Mouse (Mus musculus): ENCODE measurements around the gene Upb1. TPM values are rescaled to one million over a fixed set of nuclear protein-coding genes. Genes with fewer than 3 reads are reported as not detected.
"Not testable (repeated sequence)": the region's sequence is repeated elsewhere in the genome, so short reads cannot be mapped to it uniquely, and the experiment has no call there.

Upb1 gene
- polyA plus RNA-seq, 1 experiment = not detected

GRCm38 (mm10) chr10:75390832-75391231, 10.1 kb upstream of the Upb1 start:
- H3K4me3 ChIP-seq (ENCODE audit: insufficient read depth, low read depth, low read length) = no peak overlapping the region
- H3K27ac ChIP-seq (ENCODE audit: insufficient read depth, low read depth, low read length) = no peak overlapping the region
- TF ChIP-seq POLR2A (IDR thresholded peaks at IDR 0.05; ENCODE audit: insufficient read depth, low read depth, low read length) = no peak
- no peaks in the 10 kb centered on the region for H3K4me1 ChIP-seq (ENCODE audit: control insufficient read depth, insufficient read depth, low read length)
- 77% methylated on average over 4 of the region's 4 CpGs for WGBS

- Histone ChIP-seq H3K4me3 (ENCODE audit: insufficient read depth, low read depth, low read length) (no peak overlapping the region), H3K27ac (ENCODE audit: insufficient read depth, low read depth, low read length) (no peak overlapping the region), H3K4me1 (ENCODE audit: control insufficient read depth, insufficient read depth, low read length) (peaks cover 4% of the 10 kb centered on the region; the same call in 1 of the 2 replicates)
- TF ChIP-seq POLR2A (IDR thresholded peaks at IDR 0.05; ENCODE audit: insufficient read depth, low read depth, low read length) (no peak), CTCF (IDR thresholded peaks at IDR 0.05; ENCODE audit: insufficient read depth, low read depth, low read length) (no peak)
- WGBS = 90% methylated on average over 8 of the region's 8 CpGs
These were observed 6.1 kb upstream of the Upb1 start for GRCm38 (mm10) chr10:75394796-75395195.

GRCm38 (mm10) chr10:75396966-75397365, 3.9 kb upstream of the Upb1 start:
- Histone ChIP-seq H3K27ac (ENCODE audit: insufficient read depth, low read depth, low read length) (no peak overlapping the region), H3K4me3 (ENCODE audit: insufficient read depth, low read depth, low read length) (no peak overlapping the region), H3K4me1 (ENCODE audit: control insufficient read depth, insufficient read depth, low read length) (peaks cover 4% of the 10 kb centered on the region; the same call in 1 of the 2 replicates)
- no peak for TF ChIP-seq POLR2A (IDR thresholded peaks at IDR 0.05; ENCODE audit: insufficient read depth, low read depth, low read length)
- TF ChIP-seq CTCF (IDR thresholded peaks at IDR 0.05; ENCODE audit: insufficient read depth, low read depth, low read length) = no peak
- WGBS = 46% methylated on average over 14 of the region's 14 CpGs

GRCm38 (mm10) chr10:75405916-75406315, 5.0 kb downstream of the Upb1 start:
- 88% methylated on average over 8 of the region's 8 CpGs for WGBS

GRCm38 (mm10) chr10:75406755-75407154, 5.8 kb downstream of the Upb1 start:
- H3K4me3 ChIP-seq (ENCODE audit: insufficient read depth, low read depth, low read length) = no peak overlapping the region
- H3K4me1 ChIP-seq (ENCODE audit: control insufficient read depth, insufficient read depth, low read length) = peaks cover 5% of the 10 kb centered on the region; the same call in 1 of the 2 replicates
- TF ChIP-seq POLR2A (IDR thresholded peaks at IDR 0.05; ENCODE audit: insufficient read depth, low read depth, low read length) (no peak), CTCF (IDR thresholded peaks at IDR 0.05; ENCODE audit: insufficient read depth, low read depth, low read length) (no peak)
- WGBS = 49% methylated on average over 13 of the region's 13 CpGs
- H3K27ac ChIP-seq (ENCODE audit: insufficient read depth, low read depth, low read length) = no peak overlapping the region

More at GRCm38 (mm10) chr10:75405916-75406315, 5.0 kb downstream of the Upb1 start:
- H3K4me3 ChIP-seq (ENCODE audit: insufficient read depth, low read depth, low read length) = no peak overlapping the region
- no peak overlapping the region for H3K27ac ChIP-seq (ENCODE audit: insufficient read depth, low read depth, low read length)
- no peak for TF ChIP-seq CTCF (IDR thresholded peaks at IDR 0.05; ENCODE audit: insufficient read depth, low read depth, low read length)
- TF ChIP-seq POLR2A (IDR thresholded peaks at IDR 0.05; ENCODE audit: insufficient read depth, low read depth, low read length) = no peak
- peaks cover 5% of the 10 kb centered on the region; the same call in 1 of the 2 replicates for H3K4me1 ChIP-seq (ENCODE audit: control insufficient read depth, insufficient read depth, low read length)

- Histone ChIP-seq H3K27ac (ENCODE audit: insufficient read depth, low read depth, low read length) (no peak overlapping the region), H3K4me3 (ENCODE audit: insufficient read depth, low read depth, low read length) (no peak overlapping the region), H3K4me1 (ENCODE audit: control insufficient read depth, insufficient read depth, low read length) (peaks cover 13% of the 10 kb centered on the region)
- TF ChIP-seq CTCF (IDR thresholded peaks at IDR 0.05; ENCODE audit: insufficient read depth, low read depth, low read length) (no peak), POLR2A (IDR thresholded peaks at IDR 0.05; ENCODE audit: insufficient read depth, low read depth, low read length) (no peak)
- WGBS = 85% methylated on average over 4 of the region's 4 CpGs
These were observed 6.8 kb downstream of the Upb1 start for GRCm38 (mm10) chr10:75407741-75408140.

- not testable (repeated sequence) for H3K27ac ChIP-seq (ENCODE audit: insufficient read depth, low read depth, low read length); H3K4me3 ChIP-seq (ENCODE audit: insufficient read depth, low read depth, low read length)
- peaks cover 15% of the 10 kb centered on the region for H3K4me1 ChIP-seq (ENCODE audit: control insufficient read depth, insufficient read depth, low read length)
- WGBS = 66% methylated on average over 10 of the region's 10 CpGs
These were observed 10.6 kb downstream of the Upb1 start for GRCm38 (mm10) chr10:75411343-75412113.

GRCm38 (mm10) chr10:75412114-75413103, 11.5 kb downstream of the Upb1 start:
- Histone ChIP-seq H3K27ac (ENCODE audit: insufficient read depth, low read depth, low read length) (no peak overlapping the region), H3K4me1 (ENCODE audit: control insufficient read depth, insufficient read depth, low read length) (peaks cover 10% of the 10 kb centered on the region), H3K4me3 (ENCODE audit: insufficient read depth, low read depth, low read length) (no peak overlapping the region)
- TF ChIP-seq POLR2A (IDR thresholded peaks at IDR 0.05; ENCODE audit: insufficient read depth, low read depth, low read length) = no peak
- no peak for TF ChIP-seq CTCF (IDR thresholded peaks at IDR 0.05; ENCODE audit: insufficient read depth, low read depth, low read length)
- 26% methylated on average over 27 of the region's 27 CpGs for WGBS

GRCm38 (mm10) chr10:75414925-75415324, 14.0 kb downstream of the Upb1 start:
- TF ChIP-seq POLR2A (IDR thresholded peaks at IDR 0.05; ENCODE audit: insufficient read depth, low read depth, low read length) (no peak), CTCF (IDR thresholded peaks at IDR 0.05; ENCODE audit: insufficient read depth, low read depth, low read length) (no peak)
- H3K4me3 ChIP-seq (ENCODE audit: insufficient read depth, low read depth, low read length) = no peak overlapping the region
- peaks cover 10% of the 10 kb centered on the region for H3K4me1 ChIP-seq (ENCODE audit: control insufficient read depth, insufficient read depth, low read length)
- WGBS = 85% methylated on average over 7 of the region's 7 CpGs
- H3K27ac ChIP-seq (ENCODE audit: insufficient read depth, low read depth, low read length) = no peak overlapping the region
